Mouse (Mus musculus) midbrain, embryonic 14.5 days (tissue): Measurements from ENCODE around the gene Tiam2. TPM values are rescaled to one million over a fixed set of nuclear protein-coding genes. Genes with fewer than 3 reads are reported as not detected.
A peak's percentile ranks its signal among the peaks of the same experiment; 100 is the strongest.
"Not testable (repeated sequence)": the region's sequence is repeated elsewhere in the genome, so short reads cannot be mapped to it uniquely, and the experiment has no call there.

Experiments used
- ATAC-seq: fragments of 200-750 bp; cut with Nextera tagmentation; 2 replicates; pipeline ENCODE4 v1.8.0; 2017; ENCODE audit warnings: moderate number of reproducible peaks, moderate library complexity; ENCODE audit not compliant: low FRiP score, low TSS enrichment
- DNase-seq: peaks from one replicate; pipeline ENCODE4 v3.0.0-alpha.2; 2015
- H3K27ac ChIP-seq: fragments of 300-500 bp; sonication (generic); replicated peaks from 2 replicates; pipeline ENCODE4 v1.5.1; 2014; ENCODE audit warnings: mild to moderate bottlenecking, low read depth, low read length, moderate library complexity
- H3K27me3 ChIP-seq: fragments of 300-500 bp; sonication (generic); 2 replicates; pipeline ENCODE4 v1.6.1; 2014; ENCODE audit warnings: low read length, control low read depth, mixed read lengths; ENCODE audit not compliant: control insufficient read depth, insufficient read depth
- H3K36me3 ChIP-seq: fragments of 300-500 bp; sonication (generic); 2 replicates; pipeline ENCODE4 v1.6.1; 2014; ENCODE audit warnings: low read length, control low read depth; ENCODE audit not compliant: control insufficient read depth, insufficient read depth
- H3K4me1 ChIP-seq: fragments of 300-500 bp; sonication (generic); 2 replicates; pipeline ENCODE4 v1.6.1; 2014; ENCODE audit warnings: mild to moderate bottlenecking, antibody characterized with exemption, low read length, control low read depth; ENCODE audit not compliant: control insufficient read depth, insufficient read depth
- H3K4me2 ChIP-seq: fragments of 300-500 bp; sonication (generic); 2 replicates; pipeline ENCODE4 v1.6.1; 2014; ENCODE audit warnings: mild to moderate bottlenecking, low read length, moderate library complexity
- H3K4me3 ChIP-seq: fragments of 300-500 bp; sonication (generic); replicated peaks from 2 replicates; pipeline ENCODE4 v1.5.1; 2014; ENCODE audit warnings: low read depth, low read length
- H3K9ac ChIP-seq: fragments of 300-500 bp; sonication (generic); replicated peaks from 2 replicates; pipeline ENCODE4 v1.6.1; 2014; ENCODE audit warnings: mild to moderate bottlenecking, low read length, moderate library complexity
- H3K9me3 ChIP-seq: fragments of 300-500 bp; sonication (generic); 2 replicates; pipeline ENCODE4 v1.6.1; 2016; ENCODE audit warnings: low read length, control low read depth, mixed read lengths; ENCODE audit not compliant: control insufficient read depth
- WGBS: fragments of 180-500 bp; shearing (Covaris S2); extraction: QIAGEN DNeasy Blood & Tissue Kit; methylation state at CpG from one replicate; pipeline ENCODE4 v1.1.7; 2014; 5-methylcytosine and 5-hydroxymethylcytosine counted together
- polyA plus RNA-seq: library from polyadenylated mRNA; unstranded; fragments of >200 nt; fragmentation: Nextera tagmentation; extraction: Ambion mirVana; gene quantifications from 2 replicates; pipeline ENCODE4 v1.2.1, GENCODE M21; 2014

Gene Tiam2
- polyA plus RNA-seq, 1 experiment from 2014 or later: 3.1 TPM

- Histone ChIP-seq H3K9me3 (no peaks in the 10 kb centered on the region), H3K4me3 (no peak overlapping the region), H3K4me2 (no peak overlapping the region), H3K27ac (no peak overlapping the region), H3K36me3 (no peaks in the 10 kb centered on the region), H3K27me3 (no peaks in the 10 kb centered on the region), H3K9ac (no peak overlapping the region), H3K4me1 (no peaks in the 10 kb centered on the region)
- 85% methylated on average over 5 of the region's 5 CpGs for WGBS
- ATAC-seq (no peak), DNase-seq (no peak)
Measured at GRCm38 (mm10) chr17:3349331-3349730, 23.0 kb downstream of the Tiam2 start.

GRCm38 (mm10) chr17:3349939-3350338 lies 23.6 kb downstream of the Tiam2 start:
- no peaks in the 10 kb centered on the region for H3K27me3 ChIP-seq
- no peaks in the 10 kb centered on the region for H3K36me3 ChIP-seq
- no peak overlapping the region for H3K27ac ChIP-seq
- DNase-seq (no peak), ATAC-seq (no peak)
- 78% methylated on average over 12 of the region's 12 CpGs for WGBS
- H3K4me2 ChIP-seq: no peak overlapping the region
- H3K9ac ChIP-seq: no peak overlapping the region
- H3K4me1 ChIP-seq: no peaks in the 10 kb centered on the region
- no peaks in the 10 kb centered on the region for H3K9me3 ChIP-seq
- no peak overlapping the region for H3K4me3 ChIP-seq

GRCm38 (mm10) chr17:3350405-3350804 lies 24.0 kb downstream of the Tiam2 start:
- Histone ChIP-seq H3K9me3 (no peaks in the 10 kb centered on the region), H3K27ac (no peak overlapping the region), H3K4me1 (no peaks in the 10 kb centered on the region), H3K4me3 (no peak overlapping the region), H3K36me3 (no peaks in the 10 kb centered on the region), H3K27me3 (no peaks in the 10 kb centered on the region), H3K4me2 (no peak overlapping the region), H3K9ac (no peak overlapping the region)
- WGBS: 85% methylated on average over 4 of the region's 4 CpGs
- ATAC-seq: no peak
- DNase-seq: no peak

GRCm38 (mm10) chr17:3351668-3352067 lies 25.3 kb downstream of the Tiam2 start:
- no peak for DNase-seq
- Histone ChIP-seq H3K9ac (no peak overlapping the region), H3K9me3 (no peaks in the 10 kb centered on the region), H3K4me3 (no peak overlapping the region), H3K27me3 (no peaks in the 10 kb centered on the region), H3K27ac (no peak overlapping the region), H3K4me2 (no peak overlapping the region), H3K36me3 (no peaks in the 10 kb centered on the region), H3K4me1 (peaks cover 6% of the 10 kb centered on the region; the same call in 1 of the 2 replicates)
- ATAC-seq: no peak
- WGBS: 56% methylated on average over 4 of the region's 4 CpGs

- H3K9me3 ChIP-seq, H3K9ac ChIP-seq, H3K27ac ChIP-seq, H3K4me3 ChIP-seq, H3K4me1 ChIP-seq, H3K4me2 ChIP-seq, H3K36me3 ChIP-seq, DNase-seq, H3K27me3 ChIP-seq, ATAC-seq: not testable (repeated sequence)
- WGBS: 96% methylated on average over 9 of the region's 10 CpGs
Measured at GRCm38 (mm10) chr17:3353141-3353540, 26.8 kb downstream of the Tiam2 start.

- 49% methylated on average over 3 of the region's 3 CpGs for WGBS
- DNase-seq: no peak
- Histone ChIP-seq H3K9ac (no peak overlapping the region), H3K27me3 (no peaks in the 10 kb centered on the region), H3K27ac (no peak overlapping the region), H3K9me3 (no peaks in the 10 kb centered on the region), H3K36me3 (no peaks in the 10 kb centered on the region), H3K4me1 (peaks cover 6% of the 10 kb centered on the region; the same call in 1 of the 2 replicates), H3K4me2 (no peak overlapping the region), H3K4me3 (no peak overlapping the region)
- ATAC-seq: no peak
Measured at GRCm38 (mm10) chr17:3354856-3355255, 28.5 kb downstream of the Tiam2 start.

- Histone ChIP-seq H3K4me1 (peaks cover 6% of the 10 kb centered on the region; the same call in 1 of the 2 replicates), H3K9ac (no peak overlapping the region), H3K4me2 (no peak overlapping the region), H3K27me3 (no peaks in the 10 kb centered on the region), H3K4me3 (no peak overlapping the region), H3K9me3 (no peaks in the 10 kb centered on the region), H3K27ac (no peak overlapping the region), H3K36me3 (no peaks in the 10 kb centered on the region)
- DNase-seq: peak; percentile 37
- WGBS: 77% methylated on average over 8 of the region's 8 CpGs
- no peak; the same call in 1 of the 2 replicates for ATAC-seq
Measured at GRCm38 (mm10) chr17:3356633-3357365, 30.4 kb downstream of the Tiam2 start.

- no peak overlapping the region for H3K4me3 ChIP-seq
- H3K9ac ChIP-seq: no peak overlapping the region
- H3K4me2 ChIP-seq: no peak overlapping the region
- ATAC-seq (no peak), DNase-seq (no peak)
- H3K27me3 ChIP-seq: no peaks in the 10 kb centered on the region
- H3K4me1 ChIP-seq: peaks cover 6% of the 10 kb centered on the region; the same call in 1 of the 2 replicates
- no peak overlapping the region for H3K27ac ChIP-seq
- WGBS: 21% methylated on average over 1 of the region's 1 CpGs
- no peaks in the 10 kb centered on the region for H3K36me3 ChIP-seq
- H3K9me3 ChIP-seq: no peaks in the 10 kb centered on the region
Measured at GRCm38 (mm10) chr17:3360236-3360635, 33.9 kb downstream of the Tiam2 start.

GRCm38 (mm10) chr17:3361751-3362150 lies 35.4 kb downstream of the Tiam2 start:
- Histone ChIP-seq H3K4me2 (no peak overlapping the region), H3K9me3 (no peaks in the 10 kb centered on the region), H3K27me3 (no peaks in the 10 kb centered on the region), H3K36me3 (no peaks in the 10 kb centered on the region), H3K9ac (no peak overlapping the region), H3K27ac (no peak overlapping the region), H3K4me3 (no peak overlapping the region), H3K4me1 (no peaks in the 10 kb centered on the region)
- no peak for ATAC-seq
- 85% methylated on average over 2 of the region's 2 CpGs for WGBS
- DNase-seq: no peak
